Mouse (Mus musculus): ENCODE results near the gene Clcf1.

The Clcf1 gene

DNA sequence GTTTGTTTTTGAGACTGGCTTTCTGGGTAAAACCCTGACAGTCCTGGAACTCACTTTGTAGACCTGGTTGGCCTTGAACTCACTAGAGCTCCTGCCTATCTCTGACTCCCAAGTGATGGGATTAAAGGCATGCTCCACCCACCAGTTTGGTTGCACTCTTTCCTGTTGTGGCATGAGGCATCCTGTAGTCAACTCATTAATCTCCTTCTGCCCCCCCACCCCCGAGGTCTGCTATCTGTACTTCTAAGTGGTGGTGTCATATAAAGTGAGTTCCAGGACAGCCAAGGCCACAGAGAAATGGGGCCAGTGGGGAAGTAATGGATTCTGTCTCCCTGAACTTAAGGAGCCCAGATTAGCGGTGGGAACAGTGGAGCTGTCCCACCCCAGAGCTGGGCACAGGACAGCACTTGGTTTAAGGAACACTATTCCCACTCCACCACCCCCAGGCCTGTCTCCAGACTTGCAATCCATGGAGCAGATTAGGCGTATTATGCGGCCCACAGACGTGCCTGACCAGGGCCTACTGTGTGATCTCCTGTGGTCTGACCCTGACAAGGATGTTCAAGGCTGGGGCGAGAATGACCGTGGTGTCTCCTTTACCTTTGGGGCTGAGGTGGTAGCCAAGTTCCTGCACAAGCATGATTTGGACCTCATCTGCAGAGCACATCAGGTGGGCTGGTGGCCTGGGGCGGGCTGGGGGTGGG, 19.9 kb upstream of the Clcf1 start:
- no peak for DNase-seq

DNA sequence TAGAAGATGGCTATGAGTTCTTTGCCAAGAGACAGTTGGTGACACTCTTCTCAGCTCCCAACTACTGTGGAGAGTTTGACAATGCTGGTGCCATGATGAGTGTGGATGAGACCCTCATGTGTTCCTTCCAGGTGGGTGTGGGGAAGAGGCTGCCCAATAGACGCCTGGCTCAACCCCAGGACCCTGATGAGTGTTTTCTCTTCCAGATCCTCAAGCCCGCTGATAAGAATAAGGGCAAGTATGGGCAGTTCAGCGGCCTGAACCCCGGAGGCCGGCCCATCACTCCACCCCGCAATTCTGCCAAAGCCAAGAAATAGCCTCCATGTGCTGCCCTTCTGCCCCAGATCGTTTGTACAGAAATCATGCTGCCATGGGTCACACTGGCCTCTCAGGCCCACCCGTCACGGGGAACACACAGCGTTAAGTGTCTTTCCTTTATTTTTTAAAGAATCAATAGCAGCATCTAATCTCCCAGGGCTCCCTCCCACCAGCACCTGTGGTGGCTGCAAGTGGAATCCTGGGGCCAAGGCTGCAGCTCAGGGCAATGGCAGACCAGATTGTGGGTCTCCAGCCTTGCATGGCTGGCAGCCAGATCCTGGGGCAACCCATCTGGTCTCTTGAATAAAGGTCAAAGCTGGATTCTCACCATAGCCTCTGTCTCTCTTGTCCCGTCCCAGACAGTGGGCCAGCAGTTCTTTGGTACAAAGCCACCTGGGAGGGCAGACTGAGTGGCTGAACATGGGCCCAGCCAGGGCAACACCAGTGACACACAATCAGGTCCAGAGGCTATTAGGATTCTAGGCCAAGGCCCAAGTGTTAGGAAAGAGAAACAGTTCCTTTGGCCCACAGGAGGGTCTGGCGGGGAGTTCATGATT, 19.0 kb upstream of the Clcf1 start:
- DNase-seq = no peak

DNA sequence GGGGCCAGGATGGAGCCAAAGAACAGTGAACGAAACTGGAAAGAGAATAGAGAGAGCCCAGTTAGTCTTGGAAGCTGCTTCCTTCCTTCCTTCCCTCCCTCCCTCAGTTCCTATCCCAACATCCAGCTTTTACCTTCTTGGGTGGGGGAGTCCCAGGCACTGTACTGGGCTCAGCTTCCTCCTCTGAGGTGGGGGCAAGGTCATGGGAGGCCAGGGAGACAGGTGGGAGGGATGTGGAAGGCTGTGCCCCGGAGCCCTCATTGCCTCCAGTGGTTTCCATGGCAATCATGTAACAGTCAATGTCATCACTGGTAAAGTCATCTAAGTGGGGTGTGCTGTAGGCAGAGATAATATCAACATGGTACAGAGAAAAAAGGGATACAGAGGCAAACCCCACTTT, 18.0 kb upstream of the Clcf1 start:
- no peak for DNase-seq

DNA sequence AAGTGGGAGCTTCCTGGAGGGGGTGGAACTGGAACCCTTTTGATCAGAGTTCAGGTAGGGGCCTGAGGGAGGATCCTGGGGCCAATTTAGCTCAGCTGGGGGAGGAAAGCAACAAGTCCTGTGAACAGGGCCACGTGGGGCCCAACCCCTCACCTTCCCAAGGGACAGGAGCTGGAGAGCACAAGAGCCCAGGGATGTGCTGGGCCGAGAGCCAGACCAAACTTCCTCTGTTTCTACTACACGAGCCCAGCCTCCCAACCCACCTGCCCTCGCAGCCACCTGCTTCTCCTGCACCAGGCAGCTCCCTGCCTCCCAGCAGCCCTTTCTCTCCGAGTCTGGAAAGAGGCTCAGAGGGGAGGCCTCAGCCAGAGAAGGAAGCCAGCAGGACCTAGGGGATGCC, 17.5 kb upstream of the Clcf1 start:
- DNase-seq = no peak

DNA sequence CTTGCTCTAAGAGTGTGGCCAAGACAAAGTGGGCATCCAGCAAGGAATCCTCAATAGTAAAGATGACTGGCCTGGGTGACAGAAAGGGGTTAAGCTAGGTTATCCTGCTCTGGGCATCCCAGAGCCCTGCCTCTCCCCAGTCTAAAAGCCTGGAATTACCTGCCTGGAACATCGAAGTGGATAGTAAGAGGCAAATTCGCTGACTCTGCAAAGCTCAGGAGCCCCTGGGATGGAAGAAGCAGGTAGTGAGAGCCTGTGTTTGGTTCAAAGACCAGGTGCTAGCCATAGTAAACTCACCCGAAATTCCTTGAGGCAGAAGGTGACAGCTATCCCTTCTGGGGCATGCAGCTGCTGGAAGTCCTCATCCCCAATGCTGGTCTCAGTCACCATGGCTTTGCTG, 16.9 kb upstream of the Clcf1 start:
- DNase-seq = no peak

DNA sequence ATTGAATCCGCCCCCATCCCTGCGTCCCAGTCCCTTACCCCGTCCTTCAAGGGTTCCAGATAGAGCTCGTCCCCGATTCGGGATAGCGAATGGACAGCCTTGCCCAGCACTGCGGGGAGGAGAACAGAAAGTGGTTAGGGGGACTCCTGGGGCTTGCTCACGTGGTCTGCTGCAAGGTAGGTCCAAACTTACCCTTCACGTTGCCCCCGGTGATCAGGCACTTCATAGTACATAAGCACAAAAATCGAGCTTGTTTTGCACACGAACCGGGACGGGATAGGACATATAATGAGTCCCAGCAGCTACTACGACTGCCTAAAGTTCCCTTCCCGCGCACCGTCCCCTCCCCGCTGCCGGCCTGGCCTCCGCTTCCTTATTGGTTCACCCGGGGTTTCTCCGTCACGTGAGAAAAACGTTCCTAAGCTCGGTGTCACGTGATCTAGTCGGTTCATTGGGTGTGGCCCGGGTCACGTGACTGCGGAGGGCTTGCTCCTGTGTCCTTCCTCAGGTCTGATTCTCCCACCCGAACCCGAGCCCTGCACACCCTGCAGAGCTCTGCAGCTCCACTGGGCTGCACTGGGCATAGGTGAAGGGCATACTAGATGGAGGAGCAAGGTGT, 12.6 kb upstream of the Clcf1 start, which contains the start of gene Rad9a:
TSS of gene Rad9a (minus strand) at position 372 of the 619 bp plus-strand sequence.
- peak; percentile 93 for DNase-seq

DNA sequence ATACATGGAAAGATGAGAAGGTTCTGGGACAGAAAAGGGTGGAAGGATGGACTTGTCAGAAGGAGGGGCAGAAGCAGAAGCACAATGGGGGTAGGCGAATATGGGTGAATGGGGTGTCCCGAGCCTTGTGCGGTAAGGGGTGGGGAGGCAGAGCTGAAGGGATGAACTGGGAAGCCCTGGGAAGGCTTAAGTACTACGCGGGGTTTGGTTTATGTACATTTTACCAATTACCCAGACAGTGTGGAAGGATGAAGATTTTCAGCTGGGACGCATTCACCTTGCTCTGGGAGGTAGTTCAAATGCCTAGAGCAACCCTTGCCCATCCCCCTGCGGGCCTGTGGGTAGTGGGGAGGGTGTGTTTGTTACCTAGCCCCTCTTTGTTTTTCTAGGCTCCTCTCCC, 11.9 kb upstream of the Clcf1 start:
- DNase-seq = no peak

DNA sequence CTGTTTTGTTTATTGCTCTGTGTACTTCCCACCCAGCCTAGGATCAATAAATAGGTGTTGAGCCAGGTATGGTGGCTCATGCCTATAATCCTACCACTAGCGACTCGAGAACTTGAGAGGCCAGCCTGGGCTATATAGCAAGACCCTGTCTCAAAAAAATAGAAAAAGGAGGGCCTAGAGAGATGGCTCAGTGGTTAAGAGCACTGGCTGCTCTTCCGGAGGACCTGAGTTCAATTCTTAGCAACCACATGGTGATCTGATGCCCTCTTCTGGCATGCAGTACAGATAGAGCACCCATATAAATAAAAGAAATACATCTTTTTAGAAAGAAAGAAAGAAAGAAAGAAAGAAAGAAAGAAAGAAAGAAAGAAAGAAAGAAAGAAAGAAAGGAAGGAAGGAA, 10.9 kb upstream of the Clcf1 start:
- DNase-seq = no peak

DNA sequence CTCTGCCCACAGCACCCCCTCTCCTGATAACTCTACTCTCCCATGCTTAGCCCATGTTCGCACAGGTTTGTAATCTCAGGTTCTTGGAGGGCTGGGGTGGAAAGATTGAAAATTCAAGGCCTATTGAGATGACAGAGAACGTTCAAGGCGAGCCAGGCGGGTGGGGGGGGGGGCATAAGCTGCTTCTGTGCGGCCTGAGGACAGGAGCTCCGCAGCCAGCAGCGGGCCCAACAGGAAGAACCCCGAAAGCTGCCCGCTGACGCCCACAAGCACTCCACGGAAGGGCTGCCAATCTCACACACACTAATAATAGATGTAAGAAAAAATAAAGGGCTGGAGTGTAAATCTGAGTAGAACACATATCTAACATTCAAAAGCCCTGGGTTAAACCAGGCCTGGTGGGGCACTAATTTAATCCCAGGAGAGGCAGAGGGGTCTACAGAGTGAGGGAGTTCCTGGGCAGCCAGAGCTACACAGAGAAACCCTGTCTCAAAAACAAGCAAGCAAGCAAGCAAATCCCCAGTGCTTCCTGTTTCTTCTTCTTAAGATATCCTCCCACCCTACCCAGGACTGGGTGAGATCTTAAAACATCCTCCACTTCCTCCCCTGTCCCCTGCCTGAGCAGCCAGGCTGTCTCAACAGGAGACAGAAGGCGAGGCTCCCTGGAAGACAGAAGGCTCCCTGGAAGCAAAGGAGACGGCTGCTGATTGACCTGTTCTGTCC, 10.3 kb upstream of the Clcf1 start:
- DNase-seq = no peak

DNA sequence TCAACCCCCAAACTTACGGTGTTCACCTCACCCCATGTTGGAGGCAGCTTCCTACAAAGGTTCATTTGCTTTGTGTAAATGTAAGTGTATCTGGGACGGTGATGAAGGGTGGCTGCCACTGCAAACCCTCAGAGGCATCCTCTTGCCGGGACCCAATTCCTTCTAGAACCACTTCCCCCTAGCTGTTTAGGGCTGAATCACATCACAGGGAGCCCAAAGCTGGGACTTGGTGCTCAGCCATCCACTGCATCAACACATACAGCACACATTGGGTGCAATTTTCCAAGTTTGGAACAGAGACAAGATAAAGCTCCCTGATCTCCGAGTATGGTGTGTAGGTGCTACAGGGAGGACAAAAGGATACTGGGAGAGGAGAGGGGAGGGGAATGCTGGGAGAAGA, 9.1 kb upstream of the Clcf1 start:
- no peak for DNase-seq

DNA sequence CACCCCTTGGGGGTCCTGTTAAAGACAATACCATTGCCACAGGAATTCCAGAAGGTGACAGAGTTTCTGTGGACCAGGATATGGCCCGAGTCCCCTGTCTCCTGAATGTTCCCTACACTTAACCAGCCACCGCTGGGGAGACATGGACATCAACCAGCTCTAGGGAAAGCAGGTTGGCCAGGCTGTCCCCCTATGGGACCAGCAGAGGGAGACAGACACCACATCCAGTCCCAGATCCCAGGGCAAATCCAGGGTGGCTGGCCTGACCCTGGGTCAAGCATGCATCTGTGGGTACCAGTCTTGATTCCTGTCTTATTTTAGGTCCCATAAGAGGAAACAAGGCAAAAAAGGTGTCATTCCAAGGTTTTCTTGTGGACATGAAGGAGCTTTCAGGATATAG, 7.1 kb upstream of the Clcf1 start:
- no peak for DNase-seq

DNA sequence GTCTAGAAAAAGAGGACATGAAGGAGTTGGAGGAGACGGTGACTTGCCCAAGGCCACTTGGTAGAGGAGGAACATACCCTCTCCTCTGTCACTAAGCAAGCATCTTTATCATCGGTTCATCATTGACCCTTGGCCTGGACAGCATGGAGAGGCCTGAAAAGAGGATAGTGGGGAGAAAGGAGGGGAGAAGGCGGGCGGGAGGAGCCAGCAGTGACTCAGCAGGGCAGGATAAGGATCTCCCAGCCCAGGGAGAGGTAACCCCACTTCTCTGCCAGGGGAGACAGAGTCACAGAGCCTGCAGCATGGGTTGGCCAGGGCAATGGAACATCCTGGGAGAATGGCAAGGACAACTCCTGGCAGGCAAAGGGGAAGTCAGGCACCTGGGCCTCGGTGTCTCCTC, 5.5 kb upstream of the Clcf1 start:
- DNase-seq = no peak

DNA sequence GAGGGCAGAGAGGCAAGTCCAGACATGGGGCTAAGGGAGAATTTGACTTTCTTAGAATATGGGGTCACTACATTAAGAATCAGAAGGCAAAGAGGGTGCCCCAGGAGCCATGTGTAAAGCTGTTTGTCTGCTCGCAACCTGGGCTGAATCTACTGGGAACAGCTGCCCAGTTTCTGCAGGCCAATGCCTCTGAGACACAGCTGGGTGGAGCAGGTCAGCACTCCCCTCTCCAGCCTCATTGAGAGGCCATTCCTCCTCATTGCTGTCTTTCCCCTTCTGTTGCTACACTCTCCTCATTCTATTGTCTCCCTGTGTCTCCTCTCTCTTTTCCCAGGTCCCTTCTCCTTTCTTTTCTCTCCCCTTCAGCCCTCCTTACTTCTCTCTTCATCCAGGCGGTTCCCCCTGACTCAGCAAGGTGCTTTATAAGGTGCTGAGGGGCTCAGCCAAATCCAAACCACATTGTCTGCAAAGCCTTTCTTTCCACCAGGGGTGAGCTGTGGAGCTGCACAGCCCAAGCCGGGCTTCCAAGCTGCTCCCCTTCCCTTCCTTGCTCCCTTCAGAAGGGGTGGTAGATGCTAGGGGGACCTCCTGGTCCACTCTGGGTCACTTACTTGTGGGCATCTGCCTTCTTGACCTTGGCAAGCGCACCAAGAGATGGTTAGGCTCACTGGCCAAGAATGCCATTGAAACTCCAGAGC, 2.0 kb upstream of the Clcf1 start:
- DNase-seq = no peak

DNA sequence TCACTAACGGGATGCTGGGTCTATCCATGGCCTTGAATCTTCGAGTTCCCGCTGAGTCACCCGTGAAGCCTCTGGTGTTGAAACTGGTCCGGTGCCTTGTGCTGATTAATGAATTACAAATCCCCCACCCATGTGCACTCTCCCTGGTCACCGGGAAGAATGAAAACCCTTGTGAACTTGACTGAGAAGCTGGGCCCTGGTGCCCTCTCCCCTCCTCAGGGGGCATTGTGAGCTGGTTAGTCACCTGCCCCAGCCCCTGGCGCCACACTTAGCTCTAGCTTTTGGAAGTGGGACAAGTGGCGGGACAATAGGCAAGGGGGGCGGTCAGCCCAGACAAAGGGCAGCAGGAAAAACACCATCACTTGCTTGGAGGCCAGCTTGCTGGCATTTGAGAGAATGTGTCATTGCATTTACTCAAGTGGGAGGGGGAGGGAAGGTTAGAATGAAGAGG, 489 bp upstream of the Clcf1 start:
- DNase-seq = no peak

DNA sequence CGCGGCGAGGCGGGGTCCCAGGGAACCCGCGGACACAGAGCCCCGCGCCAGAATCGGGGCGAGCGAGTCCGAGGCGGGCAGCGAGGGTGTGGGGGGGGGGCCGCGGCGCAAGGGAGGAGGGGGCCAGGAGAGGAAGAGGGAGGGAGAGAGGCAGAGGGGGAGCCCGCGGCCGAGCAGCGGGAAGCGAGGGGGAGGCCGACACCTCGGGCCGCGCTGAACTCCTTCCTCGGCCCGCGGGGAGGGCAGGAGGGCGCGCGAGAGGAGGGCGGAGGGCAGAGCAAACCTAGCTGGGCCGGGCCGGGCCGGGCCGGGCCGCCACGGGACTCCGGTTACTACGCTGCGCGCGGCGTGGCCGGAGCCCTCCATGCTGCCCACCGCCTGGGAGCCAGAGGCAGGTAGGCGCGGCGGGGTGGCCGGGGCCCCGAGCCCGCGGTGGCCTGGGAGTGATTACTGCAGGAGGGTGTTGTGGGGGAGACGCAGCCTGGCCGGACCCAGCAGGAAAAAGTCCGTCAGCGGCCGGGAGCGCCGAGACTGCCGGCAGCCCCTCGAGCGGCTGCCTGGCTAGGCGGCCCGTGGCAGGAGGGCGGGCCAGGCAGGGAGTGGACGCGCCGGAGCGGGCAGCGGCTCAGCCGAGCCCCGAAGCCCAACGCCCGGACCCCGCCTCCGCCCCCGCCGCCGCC, 873 bp downstream of the Clcf1 start:
- DNase-seq = no peak

DNA sequence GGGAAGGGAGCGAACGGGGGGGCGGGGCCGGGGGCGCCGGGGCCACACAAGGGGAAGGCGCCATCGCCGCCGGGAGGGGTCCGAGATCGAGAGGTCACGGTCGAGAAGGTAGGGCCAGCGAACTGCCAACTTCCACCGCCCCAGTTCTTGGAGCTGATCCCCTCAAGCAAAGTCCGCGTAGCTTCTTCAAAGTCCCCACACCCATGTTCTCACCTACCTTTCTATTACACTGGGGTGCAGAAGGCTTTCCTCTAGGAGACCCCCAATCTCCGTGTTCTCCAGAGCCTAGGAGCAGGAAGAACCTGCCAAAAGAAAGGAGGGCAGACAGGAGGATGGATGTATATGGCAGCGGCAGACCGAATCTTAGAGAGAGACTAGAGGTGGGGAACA, 1.4 kb downstream of the Clcf1 start:
- DNase-seq = no peak

DNA sequence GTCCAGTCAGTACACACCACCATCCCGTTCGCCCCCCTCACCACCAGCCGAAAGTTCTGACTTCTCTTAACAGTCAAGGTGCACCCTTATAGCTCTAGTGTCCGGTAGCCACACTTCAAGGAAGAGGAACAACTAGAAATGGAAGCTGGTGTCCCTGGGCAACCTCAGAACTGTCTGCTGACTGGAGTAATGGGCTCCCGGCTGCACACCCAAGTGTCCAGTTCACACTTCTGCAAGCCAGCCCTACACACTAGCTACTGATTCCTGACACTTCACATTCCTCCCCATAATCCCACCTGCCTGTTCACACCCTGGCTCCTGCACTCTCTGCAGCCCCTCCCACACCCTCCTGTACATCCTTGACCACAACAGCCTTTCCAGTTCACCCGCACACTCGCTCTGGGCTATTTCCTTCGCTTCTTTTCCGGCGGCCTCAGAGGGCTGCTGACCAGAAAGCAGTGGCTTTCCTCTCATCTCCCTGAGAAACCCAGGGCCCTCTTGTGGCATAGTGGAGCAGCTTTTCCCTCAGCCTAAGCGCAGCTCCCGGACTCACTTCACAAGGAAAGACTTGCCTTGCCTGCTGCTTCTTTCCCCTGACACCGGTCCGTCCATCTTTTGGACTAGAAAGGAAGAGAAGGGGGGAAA, 2.1 kb downstream of the Clcf1 start:
- DNase-seq = no peak

DNA sequence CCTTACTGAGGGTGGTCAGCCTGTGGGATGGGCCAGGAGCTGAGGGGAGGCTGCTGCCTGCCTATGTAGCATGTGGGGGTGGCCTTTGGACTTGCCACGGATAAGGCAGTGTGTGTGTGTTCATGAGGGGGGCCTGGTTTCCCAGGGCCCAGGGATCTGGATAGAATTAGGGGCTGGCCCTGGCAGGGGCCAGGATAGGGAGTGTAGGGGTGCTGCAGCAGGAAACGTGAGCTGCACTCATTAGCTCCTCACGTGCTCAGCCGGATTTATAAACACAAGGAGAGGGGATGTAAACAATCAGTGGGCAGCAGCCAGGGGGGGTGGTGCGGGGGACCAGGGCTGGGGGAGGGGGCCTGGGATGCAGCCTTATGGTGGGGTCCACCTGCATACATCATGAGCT, 3.1 kb downstream of the Clcf1 start:
- no peak for DNase-seq

DNA sequence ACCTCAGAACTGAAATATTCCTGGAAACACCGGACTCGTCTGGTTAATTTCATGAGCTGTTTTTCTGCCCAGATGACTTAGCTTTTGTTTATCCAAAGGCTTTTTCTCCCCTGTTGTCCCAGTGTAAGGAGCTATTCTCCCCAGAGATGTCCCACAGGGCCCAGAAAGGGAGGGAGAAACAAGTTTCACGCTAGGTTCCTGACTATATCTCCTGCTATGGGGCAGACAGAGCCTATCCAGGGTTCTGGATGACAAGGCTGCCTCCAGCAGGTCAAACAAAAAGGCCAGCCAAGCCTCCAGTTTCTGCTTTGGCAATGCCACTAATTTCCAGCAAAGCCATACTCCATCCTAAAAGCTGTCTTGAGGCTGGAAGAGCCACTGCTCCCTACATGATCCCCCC, 3.8 kb downstream of the Clcf1 start:
- no peak for DNase-seq

DNA sequence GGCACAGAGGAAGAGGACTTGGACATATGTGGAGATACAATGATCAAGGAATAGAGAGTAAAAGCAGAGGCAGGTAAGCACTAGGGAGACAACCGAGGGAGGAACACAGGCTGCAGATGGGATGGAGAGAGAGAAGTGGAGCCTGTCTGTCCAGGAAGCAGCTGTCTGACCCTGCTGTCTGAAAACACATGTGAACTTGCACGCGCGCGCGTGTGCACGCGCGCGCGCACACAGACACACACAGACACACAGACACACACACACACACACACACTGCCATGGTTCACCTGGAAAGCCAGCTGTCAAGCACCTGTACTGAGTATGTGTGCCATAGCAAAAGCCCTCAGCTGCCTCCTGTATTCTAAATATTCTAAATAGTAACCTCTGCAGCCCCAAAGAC, 4.3 kb downstream of the Clcf1 start:
- DNase-seq = no peak

DNA sequence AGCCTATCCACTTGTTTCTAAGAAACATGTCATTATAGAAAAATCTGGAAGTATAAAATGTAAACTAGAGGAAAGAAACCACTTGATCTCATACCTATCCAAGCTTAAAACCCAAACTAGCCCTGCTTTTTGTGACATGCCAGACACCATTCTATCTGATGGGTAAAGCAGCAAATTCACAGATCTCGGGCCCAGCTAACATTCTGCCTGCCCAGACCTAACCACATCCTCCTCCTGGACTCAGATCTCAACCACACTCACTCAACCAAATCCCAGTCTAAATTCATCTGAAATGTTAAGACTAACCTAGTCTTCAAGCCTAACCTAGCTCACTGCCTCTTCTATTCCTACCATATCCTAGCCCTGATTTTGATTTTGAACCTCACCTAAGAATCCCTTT, 4.7 kb downstream of the Clcf1 start:
- no peak for DNase-seq

DNA sequence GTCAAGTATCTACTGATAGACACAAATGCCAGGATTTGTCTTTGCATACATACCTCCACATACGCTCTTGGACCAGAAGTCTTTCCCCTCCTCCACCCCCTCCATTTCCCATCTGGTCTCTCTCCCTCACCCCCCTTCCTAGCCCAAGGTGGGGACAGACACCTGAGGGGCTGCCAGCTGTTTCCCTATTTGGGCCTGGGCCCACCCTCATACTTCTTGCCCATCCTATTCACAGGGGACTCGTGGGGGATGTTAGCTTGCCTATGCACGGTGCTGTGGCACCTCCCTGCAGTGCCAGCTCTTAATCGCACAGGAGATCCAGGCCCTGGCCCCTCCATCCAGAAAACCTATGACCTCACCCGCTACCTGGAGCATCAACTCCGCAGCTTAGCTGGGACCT, 5.9 kb downstream of the Clcf1 start:
- no peak for DNase-seq

All from right cerebral cortex, postnatal 25 days (tissue).